Mouse (Mus musculus) heart, postnatal 14 days (tissue): ENCODE data around the gene Arl6ip1. TPM values are rescaled to one million over a fixed set of nuclear protein-coding genes. Genes with fewer than 3 reads are reported as not detected.

Experiments
- total RNA-seq, 2 experiments: library from RNA; stranded (reverse); gene quantifications; 2 replicates each; pipeline ENCODE4 v1.2.3; 2021

Arl6ip1 gene
- total RNA-seq, 2 experiments from 2014 or later = 38.1 to 42.3 TPM

Other genes with a start within 250 kb of the Arl6ip1 start
- gene Rps15a, start 13.5 kb downstream of the Arl6ip1 start, total RNA-seq = 100 to 1,000 TPM; 511 to 608 TPM
- gene Smg1, start 114.0 kb upstream of the Arl6ip1 start, total RNA-seq = 10 to 100 TPM; 52.8 to 53.8 TPM